Mouse (Mus musculus): ENCODE data around the gene Adarb2.
"Not testable (repeated sequence)": the region's sequence is repeated elsewhere in the genome, so short reads cannot be mapped to it uniquely, and the experiment has no call there.

Gene Adarb2

DNA sequence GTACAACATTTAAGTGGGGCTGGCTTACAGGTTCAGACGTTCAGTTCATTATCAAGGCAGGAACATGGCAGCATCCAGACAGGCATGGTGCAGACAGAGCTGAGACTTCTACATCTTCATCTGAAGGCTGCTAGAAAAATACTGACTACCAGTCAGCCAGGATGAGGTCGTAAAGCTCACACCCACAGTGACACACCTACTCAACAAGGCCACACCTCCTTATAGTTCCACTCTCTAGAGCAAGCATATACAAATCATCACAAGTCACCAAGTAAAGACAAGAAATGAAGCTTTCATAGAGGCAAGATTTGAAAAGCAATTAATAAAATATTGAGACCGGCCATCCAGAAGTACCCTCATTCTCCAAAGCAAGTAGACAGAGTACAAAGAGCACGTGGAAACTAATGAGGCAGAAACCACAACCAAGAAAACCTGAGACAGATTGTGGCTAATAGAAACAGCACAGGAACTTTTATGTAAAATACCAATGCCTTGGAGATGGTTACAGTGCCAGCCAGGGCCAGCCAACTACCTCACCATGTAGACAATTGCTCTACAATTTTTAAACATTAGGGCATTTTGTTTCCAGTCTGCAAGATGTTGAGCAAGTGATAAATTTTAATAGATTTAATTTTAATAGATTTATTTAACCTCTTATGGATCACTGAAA, 394.4 kb downstream of the Adarb2 start:
- DNase-seq = no peak

DNA sequence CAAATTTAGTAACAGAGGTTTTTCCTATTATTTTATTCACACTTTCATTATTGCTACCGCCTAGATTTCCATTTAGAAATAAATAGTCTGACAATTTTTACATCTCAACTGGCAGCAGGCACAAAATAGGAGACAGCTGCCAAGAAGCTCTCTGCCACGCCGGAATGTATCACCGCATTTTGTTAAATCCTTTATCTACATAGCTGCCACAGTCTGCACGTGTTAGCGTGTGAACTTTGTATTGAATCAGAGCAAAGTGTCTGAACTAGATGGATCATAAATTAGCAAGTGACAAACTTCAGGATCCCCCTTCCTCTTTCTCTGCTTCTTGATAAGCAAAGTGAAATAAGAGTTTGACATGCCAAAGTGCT, 395.0 kb downstream of the Adarb2 start:
- no peak for DNase-seq

DNA sequence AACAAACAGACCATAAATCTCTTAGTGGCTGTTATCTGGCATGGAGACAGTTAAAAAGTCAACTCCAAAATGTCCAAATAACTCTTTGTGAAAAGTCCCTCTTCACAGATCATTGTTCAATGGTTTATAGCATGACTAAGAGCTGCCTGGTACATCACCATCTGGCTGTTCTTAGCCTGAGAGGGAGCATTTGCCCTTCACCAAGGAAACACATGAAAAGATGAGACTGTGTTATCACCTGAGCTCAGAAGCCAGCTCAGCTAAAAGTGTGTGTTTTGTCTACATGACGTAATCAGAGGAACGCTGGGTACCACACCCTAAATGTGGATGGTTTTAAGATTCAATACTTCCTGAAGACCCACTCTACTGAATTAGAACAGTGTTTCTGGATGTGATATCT, 403.0 kb downstream of the Adarb2 start:
- no peak for DNase-seq

DNA sequence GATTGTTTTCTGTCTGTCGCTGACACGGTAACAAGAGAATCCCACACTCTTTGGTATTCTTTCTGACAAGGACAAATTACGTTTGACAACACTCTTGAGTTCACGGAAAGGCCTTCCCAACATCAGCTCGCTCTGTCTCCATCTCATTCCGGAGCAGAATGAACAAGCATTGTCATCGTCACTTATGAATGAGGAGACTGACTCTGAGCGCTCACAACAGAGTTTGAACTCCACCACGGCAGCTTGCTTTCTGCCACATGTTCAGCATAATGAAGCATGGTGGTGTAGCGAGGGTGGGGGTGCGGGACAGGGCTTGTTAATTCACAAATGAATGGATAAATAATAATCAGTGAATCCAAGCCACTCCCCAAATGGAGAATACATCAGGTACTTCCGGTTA, 405.4 kb downstream of the Adarb2 start:
- no peak for DNase-seq

DNA sequence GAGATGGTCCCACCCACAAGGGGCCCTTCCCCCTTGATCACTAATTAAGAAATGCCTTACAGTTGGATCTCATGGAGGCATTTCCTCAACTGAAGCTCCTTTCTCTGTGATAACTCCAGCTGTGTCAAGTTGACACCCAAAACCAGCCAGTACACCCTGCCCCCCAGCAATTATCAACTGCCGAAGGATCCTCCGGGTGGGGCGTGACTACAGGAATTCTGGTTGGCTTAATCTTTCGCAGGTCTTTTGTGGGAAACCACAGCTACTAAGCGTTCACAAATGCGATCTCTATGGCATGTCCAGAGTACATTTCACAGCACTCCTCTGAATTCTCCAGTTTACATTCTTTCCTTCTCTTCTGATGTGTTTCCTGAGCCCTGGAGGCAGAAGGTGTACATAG, 406.3 kb downstream of the Adarb2 start:
- DNase-seq = not testable (repeated sequence)

DNA sequence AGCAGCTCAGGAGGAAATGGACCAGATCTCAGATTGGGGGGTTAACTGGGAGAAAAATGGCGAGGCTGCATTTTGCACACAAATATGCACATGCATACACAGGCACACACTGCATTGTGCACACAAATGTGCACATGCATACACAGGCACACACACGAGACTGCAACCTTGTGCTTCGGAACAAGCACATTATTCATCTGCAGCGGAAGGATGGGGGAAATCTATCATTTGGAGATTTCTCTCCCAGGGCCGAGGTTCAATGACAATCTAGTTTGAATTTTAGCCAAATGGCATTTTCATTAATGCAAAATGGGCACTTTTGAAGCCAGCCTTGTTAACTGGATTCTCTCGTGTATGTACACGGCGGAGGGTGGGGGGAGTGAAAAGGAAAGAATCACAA, 408.3 kb downstream of the Adarb2 start:
- no peak for DNase-seq

DNA sequence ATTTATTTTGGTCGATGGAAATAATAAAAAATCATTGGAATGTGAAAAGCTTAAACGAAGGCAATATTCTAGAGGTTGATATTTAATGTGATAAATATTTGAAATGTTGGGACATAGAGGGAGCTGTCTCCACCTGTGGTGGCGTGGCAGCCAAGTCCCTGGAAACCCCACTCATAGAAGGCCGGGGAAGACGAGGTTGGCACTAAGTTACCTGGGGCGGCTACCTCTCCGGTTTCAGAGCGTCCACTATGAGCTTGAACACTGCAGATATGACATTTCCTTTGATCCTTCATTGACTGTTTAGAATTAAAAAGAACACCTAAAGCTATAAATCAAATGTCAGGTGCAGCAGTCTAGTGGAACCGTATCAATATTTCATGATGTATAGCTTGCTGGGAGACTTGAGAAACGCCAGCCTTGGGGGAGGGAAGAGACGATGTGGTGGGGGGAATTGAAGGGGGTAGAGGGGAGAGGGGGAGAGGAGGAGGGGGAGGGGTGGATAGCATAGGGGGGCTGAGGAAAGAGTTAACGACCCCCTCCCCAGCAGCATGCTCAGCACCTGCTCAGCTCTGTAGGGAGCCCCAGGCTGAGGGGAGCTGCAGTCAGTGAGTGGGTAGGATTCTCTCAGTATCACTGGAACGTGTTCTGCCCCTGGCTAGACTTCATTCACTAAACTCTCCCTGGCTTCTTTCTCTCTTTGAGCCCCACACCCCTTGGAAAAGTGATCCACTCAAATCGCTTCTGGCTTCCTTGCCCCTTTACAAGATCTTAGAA, 410.1 kb downstream of the Adarb2 start:
- no peak for DNase-seq

DNA sequence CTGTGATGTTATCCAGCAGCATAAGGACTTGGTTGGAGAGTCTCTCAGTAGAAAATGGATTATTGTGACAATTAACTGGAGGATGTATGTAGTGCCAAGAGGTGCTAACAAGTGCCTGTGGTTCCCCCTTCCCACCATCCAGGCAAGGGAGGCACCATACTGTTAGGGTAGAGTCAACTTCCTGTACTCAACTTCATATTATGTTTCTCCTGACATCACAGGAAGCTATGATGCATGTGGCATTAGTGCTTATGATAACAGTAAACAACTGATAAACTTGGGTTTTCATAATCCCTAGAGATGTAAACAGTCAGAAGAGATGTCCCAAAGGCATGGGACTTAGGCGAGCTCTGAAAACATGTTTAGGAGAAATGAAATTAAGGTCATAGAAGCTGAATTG, 414.0 kb downstream of the Adarb2 start:
- DNase-seq = no peak

DNA sequence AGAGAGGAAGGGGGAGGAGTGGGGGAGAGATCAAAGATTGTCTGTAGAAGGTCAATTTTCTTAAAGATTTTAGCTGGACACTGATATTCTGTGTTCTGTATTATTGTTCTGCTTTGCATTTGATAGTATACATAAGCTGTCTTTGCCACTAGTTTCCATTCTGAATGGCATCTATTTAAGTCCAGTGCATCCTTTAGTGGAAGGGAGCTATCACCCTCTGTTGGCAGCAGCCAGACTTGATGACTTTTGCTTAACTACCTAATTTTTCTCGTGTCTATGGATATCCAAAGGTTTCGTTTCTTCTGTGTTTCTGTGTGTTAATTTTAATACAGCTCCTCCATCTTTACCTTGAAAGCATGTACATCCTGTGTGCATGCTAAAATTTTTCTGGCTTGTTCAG, 419.6 kb downstream of the Adarb2 start:
- no peak for DNase-seq

DNA sequence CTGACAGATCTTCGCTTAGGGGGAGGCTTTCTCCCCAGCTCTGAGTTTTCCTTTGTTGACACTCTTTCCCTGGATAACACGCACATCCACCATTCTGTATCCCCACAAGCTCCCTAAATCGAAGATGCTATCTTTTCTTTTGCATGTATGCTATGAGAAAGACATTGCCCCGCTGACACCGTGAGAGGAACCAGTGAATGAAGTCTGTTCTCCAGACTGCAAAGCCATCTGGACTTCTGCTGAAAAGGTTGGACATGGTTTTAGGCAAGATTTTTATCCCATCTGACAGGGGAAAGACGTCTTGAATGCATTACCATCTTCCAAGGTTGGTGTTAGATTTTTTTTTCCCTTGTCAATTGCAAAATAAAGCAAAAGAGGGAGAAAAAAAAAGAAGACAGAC, 426.9 kb downstream of the Adarb2 start:
- DNase-seq = no peak

DNA sequence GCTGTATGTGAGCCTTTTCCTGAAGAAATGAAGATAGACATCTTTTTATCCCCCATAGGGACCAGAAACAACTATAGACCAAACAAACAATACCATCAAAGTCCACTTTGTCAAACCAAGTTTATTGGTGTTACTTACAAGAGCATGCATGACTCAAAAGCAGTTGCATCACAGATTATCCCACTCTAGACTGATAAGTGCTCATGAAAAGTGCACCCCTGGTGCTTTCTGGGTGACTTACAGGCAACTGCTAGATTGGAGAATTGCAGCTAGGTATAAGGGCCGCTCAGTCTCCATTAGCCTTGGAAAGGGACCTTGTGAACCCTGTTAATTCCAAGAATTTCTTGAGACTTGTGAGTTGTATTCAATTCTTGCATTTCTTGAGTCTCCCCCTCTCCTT, 429.0 kb downstream of the Adarb2 start:
- DNase-seq = no peak

DNA sequence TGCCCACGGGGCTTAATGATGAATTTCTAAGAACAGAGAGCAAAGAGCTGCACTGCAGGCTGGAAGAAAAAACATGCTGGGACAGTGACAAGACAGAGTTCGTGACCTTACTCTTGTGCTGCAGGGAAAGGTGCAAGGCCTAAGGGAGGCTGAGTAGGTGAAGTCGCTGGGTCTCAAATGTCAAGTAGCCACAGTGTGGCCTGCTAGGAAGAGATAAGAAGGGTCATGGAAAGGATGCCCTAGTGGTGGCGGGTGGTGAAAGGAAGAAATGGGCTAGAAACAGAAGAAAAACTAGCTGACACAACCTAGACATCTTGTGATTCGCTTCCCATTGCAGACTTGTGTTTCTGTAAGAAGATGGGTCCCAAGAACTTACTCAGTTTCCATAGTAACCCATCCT, 429.4 kb downstream of the Adarb2 start:
- DNase-seq = no peak

DNA sequence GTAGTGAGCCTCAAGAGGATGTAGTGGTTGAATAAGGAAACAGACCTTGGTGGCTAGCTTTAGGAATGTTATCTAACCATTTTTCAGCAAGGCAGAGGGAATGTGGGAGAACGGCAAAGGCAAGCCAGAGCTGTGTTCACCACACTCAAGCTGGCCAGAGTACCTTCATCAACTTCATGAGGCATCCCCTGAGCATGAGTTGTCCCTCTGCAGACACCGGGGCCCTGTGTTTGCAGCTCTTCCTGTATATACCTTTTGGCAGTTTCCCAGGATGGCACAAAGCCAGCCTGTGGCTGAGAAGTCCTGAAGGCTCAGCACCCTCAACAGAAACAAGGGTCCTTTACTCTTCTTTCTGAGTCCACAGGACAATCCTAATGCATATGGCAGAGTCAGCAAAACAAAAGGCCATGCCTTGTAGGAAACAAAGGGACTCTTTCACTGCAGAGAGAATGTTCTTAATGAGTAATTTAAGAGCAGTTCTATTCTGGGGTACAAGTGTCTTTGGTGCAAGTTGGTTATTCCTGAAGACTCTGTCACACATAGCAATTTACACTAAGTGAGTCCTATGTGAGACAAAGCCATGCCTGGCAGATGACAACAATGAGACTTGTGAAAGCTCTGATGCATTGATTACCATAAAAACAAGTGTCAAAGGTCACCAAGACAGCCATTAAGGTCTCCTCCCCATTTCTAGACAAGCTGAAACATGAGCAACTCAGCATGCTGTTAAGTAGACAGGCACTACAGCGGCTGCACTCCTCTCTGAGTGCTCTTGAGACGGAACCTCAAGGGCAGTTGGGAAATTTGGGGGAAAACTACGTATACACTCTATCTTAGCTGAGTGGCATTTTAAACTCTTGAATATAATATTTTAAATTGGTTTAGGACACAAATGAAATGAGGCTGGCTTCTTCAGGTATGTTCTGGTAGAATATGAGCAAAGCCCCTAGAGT, 431.0 kb downstream of the Adarb2 start:
- DNase-seq = peak; percentile 53 to 60

DNA sequence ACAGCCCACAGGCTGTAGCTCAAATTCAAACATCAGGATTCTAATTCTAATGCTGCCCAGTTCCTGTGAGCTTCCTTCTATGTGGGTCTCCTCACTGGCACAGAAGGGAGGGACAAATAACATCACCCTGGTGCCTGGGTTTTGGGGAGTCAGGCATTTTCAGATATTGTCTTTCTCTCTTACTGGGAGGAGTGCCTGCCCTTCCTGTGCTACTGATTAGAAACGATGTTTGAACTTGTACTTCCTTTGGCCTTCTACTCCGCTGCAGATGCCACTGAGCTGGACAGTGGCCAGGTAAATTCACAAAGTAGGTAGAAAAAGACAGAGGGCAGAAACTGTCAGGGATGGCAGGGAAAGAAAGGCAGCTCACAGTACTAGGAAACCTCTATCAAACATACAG, 439.4 kb downstream of the Adarb2 start:
- peak in 1 of 2 experiments; percentile 21 for DNase-seq

DNA sequence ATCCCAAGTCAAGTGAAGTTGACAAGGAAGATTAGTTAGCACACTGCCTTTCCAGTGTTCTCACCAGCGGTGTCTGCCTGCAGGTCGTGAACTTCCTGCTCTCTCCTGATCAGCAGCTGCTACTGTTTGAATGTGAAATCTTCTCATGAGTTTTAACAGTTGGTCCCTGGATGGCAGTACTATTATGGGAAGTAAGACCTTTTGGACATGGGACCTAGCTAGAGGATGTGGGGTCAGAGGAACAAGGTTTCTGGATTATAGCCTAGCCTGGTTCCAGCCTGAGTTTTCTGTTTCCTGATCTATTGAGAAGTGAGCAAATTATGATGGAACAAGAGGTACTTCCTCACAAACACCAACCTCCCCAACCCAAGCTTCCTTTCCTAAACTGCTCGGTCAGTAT, 441.3 kb downstream of the Adarb2 start:
- DNase-seq = no peak

DNA sequence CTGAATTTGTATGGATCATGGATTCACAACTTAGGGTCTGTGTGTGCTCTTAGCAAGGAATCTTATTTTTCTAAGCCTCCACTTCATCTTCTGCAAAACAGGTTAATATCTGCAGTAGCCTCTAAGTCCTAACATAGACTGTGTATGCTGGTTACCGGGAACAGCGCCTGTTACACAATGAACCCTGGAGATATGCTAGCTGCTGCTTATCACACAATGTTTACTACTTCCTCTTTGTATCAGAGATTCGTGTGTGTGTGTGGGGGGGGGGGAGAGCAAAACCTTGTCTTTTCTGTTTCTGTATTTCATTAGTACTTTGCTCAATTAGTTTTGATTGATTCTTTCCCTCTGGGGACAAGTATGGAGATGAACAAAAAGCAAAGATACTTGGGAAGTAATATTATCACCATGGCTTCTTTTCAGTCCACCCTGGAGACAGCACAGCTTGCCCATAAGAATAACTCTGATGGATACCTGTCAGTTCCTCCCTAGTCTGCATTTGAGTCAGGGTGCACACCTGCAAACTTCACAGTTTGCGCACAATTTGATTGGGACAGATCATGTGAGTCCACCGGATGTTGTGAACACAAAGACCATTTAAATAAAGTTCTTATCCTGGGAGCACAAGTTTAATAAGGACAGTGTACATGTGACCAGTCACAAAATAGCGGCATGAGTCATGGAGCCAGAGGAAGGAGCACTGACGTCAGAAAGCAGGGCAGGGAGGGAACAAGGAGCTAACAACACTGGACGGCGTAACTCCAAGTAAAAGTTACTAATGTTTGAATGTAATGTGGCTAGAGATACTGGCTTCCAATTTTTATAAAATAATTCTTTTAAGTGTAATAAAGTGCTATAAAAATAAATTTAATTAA, 442.4 kb downstream of the Adarb2 start:
- DNase-seq = no peak

DNA sequence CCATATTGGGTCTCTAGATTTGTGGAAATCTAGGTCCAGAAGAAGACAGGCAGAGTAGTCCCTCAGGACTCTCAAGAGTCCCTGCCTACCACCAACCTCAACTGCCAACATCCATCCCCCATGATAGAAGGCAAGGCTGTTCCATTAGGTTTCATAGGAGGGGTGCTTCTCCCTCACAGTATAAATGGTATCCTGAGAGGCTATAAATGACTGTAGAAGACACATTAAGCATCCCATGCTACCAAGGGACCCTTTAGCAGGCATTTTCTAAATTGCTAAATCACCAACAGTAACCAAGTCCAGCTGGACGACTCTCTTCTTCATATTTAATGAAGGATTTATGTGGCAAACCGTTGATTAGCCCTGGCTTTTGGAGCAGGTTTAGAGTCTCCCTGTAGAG, 446.6 kb downstream of the Adarb2 start:
- DNase-seq = no peak

DNA sequence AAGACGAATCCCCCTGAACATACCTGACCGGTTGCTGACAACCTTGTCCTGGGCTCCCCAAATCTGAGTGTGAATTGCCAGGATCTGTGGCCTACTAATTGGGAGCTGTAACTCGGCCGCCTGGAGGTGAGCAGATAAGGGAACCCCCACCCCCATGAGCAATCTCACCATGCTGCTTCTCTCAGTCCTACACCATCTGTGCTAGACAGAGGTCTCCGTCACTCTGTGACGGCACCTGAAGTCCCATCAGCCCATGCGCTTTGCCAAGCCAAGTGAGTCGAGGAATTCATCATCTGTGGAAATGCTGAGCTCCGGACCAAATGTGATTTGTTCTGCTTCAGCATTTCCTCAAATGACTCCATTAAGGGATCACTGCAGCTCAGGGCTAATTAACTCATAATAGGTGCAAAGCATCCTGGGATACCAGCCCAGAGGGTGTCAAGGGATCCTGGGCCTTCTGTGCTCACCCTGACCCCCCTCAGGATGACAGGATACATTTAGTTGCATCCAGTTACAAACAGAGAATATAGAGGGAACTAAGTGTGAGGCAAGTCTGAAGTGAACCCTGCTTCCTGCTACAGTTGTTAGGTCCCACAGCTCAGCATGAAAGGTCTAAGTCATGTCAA, 462.1 kb downstream of the Adarb2 start:
- DNase-seq = no peak

DNA sequence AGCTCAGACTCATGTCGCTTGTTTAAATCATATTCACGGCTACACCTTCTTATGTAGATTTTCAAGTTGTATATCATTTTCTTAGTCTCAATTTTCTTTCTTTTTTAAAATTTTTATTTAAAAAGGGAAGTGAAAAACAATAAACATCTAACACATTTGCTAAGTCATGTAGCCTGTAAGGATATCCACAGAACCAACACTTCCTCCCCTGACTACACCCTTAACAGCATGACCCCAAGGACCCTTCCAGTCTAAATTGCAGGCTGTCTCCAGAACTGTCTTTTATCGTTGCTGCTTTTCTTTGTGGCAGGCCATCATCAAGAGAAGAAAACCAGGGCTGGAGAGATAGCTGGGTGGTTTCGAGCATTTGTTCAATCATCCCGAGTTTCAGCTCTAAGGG, 474.5 kb downstream of the Adarb2 start:
- no peak for DNase-seq

DNA sequence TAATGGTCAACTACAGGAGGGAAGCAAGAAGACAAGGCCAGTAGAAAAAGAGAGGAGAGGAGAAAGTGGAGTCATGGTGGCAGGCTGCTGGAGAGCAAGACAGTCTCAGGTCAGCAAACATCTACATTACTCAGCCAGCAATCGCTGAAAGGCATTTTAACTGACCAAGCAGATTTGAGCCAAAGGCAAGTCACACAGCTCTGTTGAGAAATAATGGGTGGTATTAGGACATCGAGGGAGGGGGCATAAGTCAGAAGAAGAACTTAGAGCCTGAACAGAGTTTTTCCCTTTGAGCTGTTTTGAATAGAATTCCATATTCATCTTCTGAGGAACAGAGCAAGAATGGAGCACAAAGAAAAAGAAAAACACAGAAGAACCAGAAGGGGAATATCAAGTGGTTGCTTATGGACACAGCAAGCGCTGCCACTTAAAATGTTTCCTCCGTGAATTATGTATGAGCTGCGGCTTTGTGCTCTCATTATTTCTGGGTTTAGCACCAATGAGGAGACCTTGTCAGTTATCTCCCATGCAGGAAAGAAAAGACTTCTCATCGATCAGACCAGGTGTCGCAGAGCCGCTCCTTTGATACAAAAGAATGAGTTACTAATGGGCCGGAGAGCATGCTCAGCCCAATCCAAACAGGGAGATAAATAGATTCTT, 477.9 kb downstream of the Adarb2 start:
- no peak for DNase-seq

DNA sequence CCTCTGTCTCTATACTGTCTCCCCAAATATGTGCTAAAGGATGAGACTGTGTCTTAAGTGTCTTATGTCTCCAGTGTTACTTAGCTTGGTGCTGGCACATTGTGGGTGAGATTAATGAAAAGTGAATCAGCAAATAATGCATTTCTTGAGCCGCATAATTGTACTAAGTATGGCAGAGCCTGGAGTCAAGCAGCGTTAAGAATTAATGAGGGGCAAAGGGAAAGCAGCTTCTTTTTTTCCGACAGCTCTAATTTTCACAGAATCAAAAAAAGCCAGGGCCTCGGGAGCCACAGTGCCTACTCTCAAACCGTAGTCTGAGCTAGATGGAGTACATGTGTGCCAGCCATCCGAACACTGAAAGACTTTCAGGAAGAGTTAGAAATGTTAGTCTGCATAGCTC, 488.8 kb downstream of the Adarb2 start:
- DNase-seq = no peak

DNA sequence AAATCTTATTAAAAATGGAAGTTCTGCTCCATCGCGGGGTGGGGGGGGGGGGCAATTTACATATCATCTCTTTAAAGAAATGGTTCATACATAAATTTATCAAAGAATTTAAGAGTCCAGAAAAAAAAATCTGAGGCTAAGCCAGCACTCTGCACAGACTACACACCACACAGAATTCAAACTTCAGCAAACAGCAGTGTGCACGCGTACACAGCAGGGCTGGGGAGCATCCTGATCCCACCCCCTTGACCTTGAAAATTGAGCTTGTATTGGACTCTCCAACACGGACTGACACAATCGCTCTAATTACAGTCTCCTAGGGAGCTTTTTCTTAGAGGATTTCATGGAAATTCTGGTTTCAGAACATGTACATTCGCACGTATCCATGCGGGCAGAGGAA, 490.1 kb downstream of the Adarb2 start:
- DNase-seq = no peak

All from lung, postnatal 4 days (tissue).